Mouse (Mus musculus): ENCODE results near the gene Ss18l1. TPM values are rescaled to one million over a fixed set of nuclear protein-coding genes. Genes with fewer than 3 reads are reported as not detected.

Gene Ss18l1
- polyA plus RNA-seq, 1 experiment from 2014 or later: 2.4 TPM

- Histone ChIP-seq H3K27me3 (replicated peaks; ENCODE audit: insufficient read depth, low read length) (peaks cover 49% of the 10 kb centered on the region), H3K4me1 (ENCODE audit: insufficient read depth, low read depth, low read length) (peaks cover 8% of the 10 kb centered on the region; the same call in 1 of the 2 replicates), H3K27ac (ENCODE audit: low read length) (no peak overlapping the region), H3K9ac (replicated peaks; ENCODE audit: low read depth) (no peak overlapping the region), H3K9me3 (ENCODE audit: low read length) (no peaks in the 10 kb centered on the region), H3K4me3 (ENCODE audit: low read depth, low read length) (peak overlapping the region; percentile 42), H3K36me3 (ENCODE audit: insufficient read depth, low read length) (no peaks in the 10 kb centered on the region), H3K4me2 (replicated peaks; ENCODE audit: low read depth, low read length) (peak overlapping the region; percentile 85)
- DNase-seq (ENCODE audit: low spot score): no peak
- no peak for ATAC-seq
- TF ChIP-seq CTCF (IDR thresholded peaks at IDR 0.05) (no peak), EP300 (IDR thresholded peaks at IDR 0.05) (no peak)
- 2% methylated on average over 41 of the region's 57 CpGs for WGBS
Measured at GRCm38 (mm10) chr2:180103151-180103977, 61.1 kb downstream of the Ss18l1 start.

GRCm38 (mm10) chr2:180103978-180104658 is 61.8 kb downstream of the Ss18l1 start, which contains the start of gene Hrh3:
Gene Hrh3 (minus strand): TSS chr2:180104488.
- H3K36me3 ChIP-seq (ENCODE audit: insufficient read depth, low read length): no peaks in the 10 kb centered on the region
- 4% methylated on average over 57 of the region's 87 CpGs for WGBS
- DNase-seq (ENCODE audit: low spot score): peak; percentile 44
- H3K4me2 ChIP-seq (replicated peaks; ENCODE audit: low read depth, low read length): peak within 1 kb of the TSS; percentile 85
- H3K27me3 ChIP-seq (replicated peaks; ENCODE audit: insufficient read depth, low read length): peaks cover 49% of the 10 kb centered on the region
- H3K4me3 ChIP-seq (ENCODE audit: low read depth, low read length): peak within 1 kb of the TSS; percentile 42
- peak; percentile 89 for ATAC-seq
- H3K9ac ChIP-seq (replicated peaks; ENCODE audit: low read depth): no peak within 1 kb of the TSS
- TF ChIP-seq EP300 (IDR thresholded peaks at IDR 0.05): no peak
- TF ChIP-seq CTCF (IDR thresholded peaks at IDR 0.05): no peak
- H3K27ac ChIP-seq (ENCODE audit: low read length): no peak within 1 kb of the TSS
- H3K4me1 ChIP-seq (ENCODE audit: insufficient read depth, low read depth, low read length): peaks cover 8% of the 10 kb centered on the region; the same call in 1 of the 2 replicates
- H3K9me3 ChIP-seq (ENCODE audit: low read length): no peaks in the 10 kb centered on the region

- H3K27ac ChIP-seq (ENCODE audit: low read length): no peak overlapping the region
- no peaks in the 10 kb centered on the region for H3K36me3 ChIP-seq (ENCODE audit: insufficient read depth, low read length)
- peaks cover 8% of the 10 kb centered on the region; the same call in 1 of the 2 replicates for H3K4me1 ChIP-seq (ENCODE audit: insufficient read depth, low read depth, low read length)
- H3K9me3 ChIP-seq (ENCODE audit: low read length): no peaks in the 10 kb centered on the region
- no peak for TF ChIP-seq EP300 (IDR thresholded peaks at IDR 0.05)
- no peak for TF ChIP-seq CTCF (IDR thresholded peaks at IDR 0.05)
- peak overlapping the region; percentile 85 for H3K4me2 ChIP-seq (replicated peaks; ENCODE audit: low read depth, low read length)
- peak overlapping the region; percentile 42; the same call in 1 of the 2 replicates for H3K4me3 ChIP-seq (ENCODE audit: low read depth, low read length)
- H3K27me3 ChIP-seq (replicated peaks; ENCODE audit: insufficient read depth, low read length): peaks cover 49% of the 10 kb centered on the region
- H3K9ac ChIP-seq (replicated peaks; ENCODE audit: low read depth): no peak overlapping the region
- no peak for ATAC-seq
- DNase-seq (ENCODE audit: low spot score): no peak
- 11% methylated on average over 24 of the region's 24 CpGs for WGBS
Measured at GRCm38 (mm10) chr2:180104659-180105377, 62.5 kb downstream of the Ss18l1 start.

- Histone ChIP-seq H3K4me3 (ENCODE audit: low read depth, low read length) (no peak overlapping the region), H3K36me3 (ENCODE audit: insufficient read depth, low read length) (no peaks in the 10 kb centered on the region), H3K4me1 (ENCODE audit: insufficient read depth, low read depth, low read length) (peaks cover 8% of the 10 kb centered on the region; the same call in 1 of the 2 replicates), H3K9me3 (ENCODE audit: low read length) (no peaks in the 10 kb centered on the region), H3K27me3 (replicated peaks; ENCODE audit: insufficient read depth, low read length) (peaks cover 43% of the 10 kb centered on the region), H3K9ac (replicated peaks; ENCODE audit: low read depth) (no peak overlapping the region), H3K4me2 (replicated peaks; ENCODE audit: low read depth, low read length) (no peak overlapping the region), H3K27ac (ENCODE audit: low read length) (no peak overlapping the region)
- no peak for DNase-seq (ENCODE audit: low spot score)
- ATAC-seq: no peak
- no peak for TF ChIP-seq CTCF (IDR thresholded peaks at IDR 0.05)
- TF ChIP-seq EP300 (IDR thresholded peaks at IDR 0.05): no peak
- 30% methylated on average over 8 of the region's 8 CpGs for WGBS
Measured at GRCm38 (mm10) chr2:180105441-180106190, 63.3 kb downstream of the Ss18l1 start.

GRCm38 (mm10) chr2:180107081-180107480 is 64.8 kb downstream of the Ss18l1 start:
- no peak overlapping the region for H3K9ac ChIP-seq (replicated peaks; ENCODE audit: low read depth)
- no peak overlapping the region for H3K4me2 ChIP-seq (replicated peaks; ENCODE audit: low read depth, low read length)
- no peak for DNase-seq (ENCODE audit: low spot score)
- H3K4me1 ChIP-seq (ENCODE audit: insufficient read depth, low read depth, low read length): peaks cover 8% of the 10 kb centered on the region; the same call in 1 of the 2 replicates
- peaks cover 33% of the 10 kb centered on the region for H3K27me3 ChIP-seq (replicated peaks; ENCODE audit: insufficient read depth, low read length)
- no peak for ATAC-seq
- no peaks in the 10 kb centered on the region for H3K36me3 ChIP-seq (ENCODE audit: insufficient read depth, low read length)
- WGBS: 56% methylated on average over 4 of the region's 4 CpGs
- no peak overlapping the region for H3K27ac ChIP-seq (ENCODE audit: low read length)
- TF ChIP-seq CTCF (IDR thresholded peaks at IDR 0.05) (peak; percentile 53), EP300 (IDR thresholded peaks at IDR 0.05) (no peak)
- H3K4me3 ChIP-seq (ENCODE audit: low read depth, low read length): no peak overlapping the region
- H3K9me3 ChIP-seq (ENCODE audit: low read length): no peaks in the 10 kb centered on the region

Measured in lung, postnatal 0 days (tissue).